Mouse (Mus musculus): ENCODE results near the gene Yipf3.

Yipf3 gene

GRCm38 (mm10) chr17:46287678-46288095, 39.8 kb downstream of the Yipf3 start:
- TF ChIP-seq GATA4 (IDR thresholded peaks at IDR 0.05; ENCODE audit: insufficient replicate concordance, low read length) = no peak

- no peak for TF ChIP-seq GATA4 (IDR thresholded peaks at IDR 0.05; ENCODE audit: insufficient replicate concordance, low read length)
These were observed 48.7 kb downstream of the Yipf3 start for GRCm38 (mm10) chr17:46296601-46297000.

- no peak for TF ChIP-seq GATA4 (IDR thresholded peaks at IDR 0.05; ENCODE audit: insufficient replicate concordance, low read length)
These were observed 49.1 kb downstream of the Yipf3 start for GRCm38 (mm10) chr17:46297028-46297363.

GRCm38 (mm10) chr17:46297364-46298219, 49.7 kb downstream of the Yipf3 start, which contains the start of gene Dlk2:
TSS of gene Dlk2 (plus strand) at chr17:46297421.
- no peak for TF ChIP-seq GATA4 (IDR thresholded peaks at IDR 0.05; ENCODE audit: insufficient replicate concordance, low read length)

- no peak for TF ChIP-seq GATA4 (IDR thresholded peaks at IDR 0.05; ENCODE audit: insufficient replicate concordance, low read length)
These were observed 50.5 kb downstream of the Yipf3 start for GRCm38 (mm10) chr17:46298220-46298913.

GRCm38 (mm10) chr17:46301892-46302291, 54.0 kb downstream of the Yipf3 start:
- no peak for TF ChIP-seq GATA4 (IDR thresholded peaks at IDR 0.05; ENCODE audit: insufficient replicate concordance, low read length)
